Mouse (Mus musculus) Patski (cell line): ENCODE data around the gene Tprg. TPM values are rescaled to one million over a fixed set of nuclear protein-coding genes. Genes with fewer than 3 reads are reported as not detected.

Source experiments
- ATAC-seq: fragments of 100-300 bp; one replicate; pipeline ENCODE4 v1.8.0; 2021
- CTCF ChIA-PET: fragments of 350-600 bp; sonication (Branson Sonifier 250); formaldehyde crosslinking; loops from one replicate; lab custom pipeline; 2022; ENCODE audit warnings: inconsistent platforms; lab: Charles Lee
- POLR2A ChIA-PET: fragments of 350-600 bp; sonication (Branson Sonifier 250); formaldehyde crosslinking; loops from one replicate; lab custom pipeline; 2022; ENCODE audit warnings: antibody characterized with exemption, inconsistent platforms; lab: Charles Lee
- DNase-seq: peaks from one replicate; pipeline ENCODE4 v3.0.0-alpha.2; 2011; ENCODE audit warnings: low read depth, low spot score
- H3K27me3 ChIP-seq: fragments of 371-371 bp; one replicate; pipeline ENCODE4 v1.5.1; 2021
- CTCF ChIP-seq: fragments of 100-300 bp; IDR thresholded peaks from one replicate; pipeline ENCODE4 v1.5.1; 2021
- in situ Hi-C: fragments of 300-500 bp; cut with MboI; formaldehyde crosslinking; loops from 3 replicates; pipeline ENCODE4 v1.11.1; 2018; ENCODE audit warnings: low pct_unique_long_range_greater_than_20kb, mixed read lengths
- polyA plus RNA-seq: library from polyadenylated mRNA; unstranded; gene quantifications from one replicate; pipeline ENCODE4 v1.2.3, GENCODE M21; 2021

Tprg gene
- polyA plus RNA-seq, 1 experiment from 2014 or later, result 0.10 TPM

GRCm38 (mm10) chr16:25468662-25469061 lies 182.0 kb downstream of the Tprg start:
- ATAC-seq (no peak), DNase-seq (no peak)
- in situ Hi-C loops, result no loop called here
- POLR2A ChIA-PET, result no interaction called here
- CTCF ChIA-PET, result no interaction called here
- no peak for TF ChIP-seq CTCF
- no peaks in the 10 kb centered on the region for H3K27me3 ChIP-seq
